Mouse (Mus musculus): ENCODE results near the gene Kctd17. TPM values are rescaled to one million over a fixed set of nuclear protein-coding genes. Genes with fewer than 3 reads are reported as not detected.
A peak's percentile ranks its signal among the peaks of the same experiment; 100 is the strongest.

Gene Kctd17
- 1 to 10 TPM; 5.1 to 5.5 TPM for polyA plus RNA-seq (2017; shearing (Covaris generic))

DNA sequence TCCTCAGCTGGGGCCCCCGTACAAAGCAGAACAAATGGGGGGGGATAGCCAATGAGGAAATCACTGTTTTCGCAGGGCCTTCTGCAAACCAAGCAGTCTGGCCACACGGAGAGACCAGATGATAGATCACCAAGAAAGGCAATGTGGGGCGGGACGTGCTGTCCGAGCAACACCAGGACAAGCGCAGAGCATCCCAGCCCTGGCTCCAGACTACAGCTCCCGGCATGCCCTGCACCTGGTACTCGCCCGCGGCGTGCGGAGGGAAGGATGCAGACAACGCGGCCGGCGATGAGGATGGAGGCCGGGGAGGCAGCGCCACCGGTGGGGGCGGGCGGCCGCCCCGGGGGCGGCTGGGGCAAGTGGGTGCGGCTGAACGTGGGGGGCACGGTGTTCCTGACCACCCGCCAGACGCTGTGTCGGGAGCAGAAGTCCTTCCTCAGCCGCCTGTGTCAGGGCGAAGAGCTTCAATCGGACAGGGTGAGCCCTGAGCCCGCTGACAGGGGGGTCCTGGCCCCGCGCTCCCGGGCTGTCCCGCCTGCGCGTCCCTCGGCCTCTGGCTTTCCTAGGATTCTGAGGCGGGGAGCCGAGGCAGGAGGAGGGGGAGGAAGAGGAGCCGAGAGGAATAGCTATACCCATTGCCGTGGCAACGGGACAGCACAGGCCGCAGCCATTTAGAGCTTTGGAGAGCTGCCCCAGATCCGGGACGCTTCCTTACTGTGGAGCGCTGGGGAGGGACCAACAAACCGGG lies at the start of gene Kctd17:
TSS of gene Kctd17 (plus strand) at position 174 of the 748 bp plus-strand sequence.
- peak; percentile 69 for ATAC-seq

DNA sequence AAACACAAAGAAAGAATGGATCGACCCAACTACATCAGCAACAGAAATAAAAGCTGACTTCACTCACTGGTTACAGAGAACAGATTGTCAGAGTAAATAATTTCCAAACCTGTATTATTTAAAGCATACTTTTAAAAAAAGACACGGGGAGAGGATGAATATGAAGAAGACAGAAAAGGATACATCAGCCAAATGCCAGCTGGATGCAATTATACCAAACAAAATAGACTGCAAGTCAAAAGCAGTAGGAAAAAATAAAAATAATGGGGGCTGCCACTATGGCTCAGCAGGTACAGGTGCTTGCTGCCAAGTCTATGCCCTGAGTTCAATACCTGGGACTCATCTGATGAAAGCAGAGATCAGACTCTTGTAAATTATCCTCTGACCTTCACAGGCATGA lies 48.2 kb upstream of the Kctd17 start:
- no peak for ATAC-seq

DNA sequence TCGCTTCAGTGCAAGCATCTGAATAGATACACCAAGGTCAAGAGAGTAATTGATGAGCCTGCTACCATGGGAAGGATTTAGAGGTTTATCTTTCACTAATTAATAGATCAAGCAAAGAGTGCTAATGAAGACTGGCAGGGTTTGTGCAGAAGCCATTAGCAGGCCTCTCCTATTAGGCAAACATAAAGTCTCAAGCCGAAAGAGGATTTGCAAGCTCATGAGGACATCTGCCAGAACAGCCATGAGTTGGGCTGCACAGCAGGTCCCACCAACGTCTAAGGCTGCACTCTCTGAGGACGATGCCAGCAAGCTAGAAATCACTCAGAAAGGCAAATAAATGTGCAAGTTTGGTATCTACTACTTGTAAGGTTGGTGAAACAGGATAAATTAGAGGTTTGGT lies 47.6 kb upstream of the Kctd17 start:
- ATAC-seq: no peak

DNA sequence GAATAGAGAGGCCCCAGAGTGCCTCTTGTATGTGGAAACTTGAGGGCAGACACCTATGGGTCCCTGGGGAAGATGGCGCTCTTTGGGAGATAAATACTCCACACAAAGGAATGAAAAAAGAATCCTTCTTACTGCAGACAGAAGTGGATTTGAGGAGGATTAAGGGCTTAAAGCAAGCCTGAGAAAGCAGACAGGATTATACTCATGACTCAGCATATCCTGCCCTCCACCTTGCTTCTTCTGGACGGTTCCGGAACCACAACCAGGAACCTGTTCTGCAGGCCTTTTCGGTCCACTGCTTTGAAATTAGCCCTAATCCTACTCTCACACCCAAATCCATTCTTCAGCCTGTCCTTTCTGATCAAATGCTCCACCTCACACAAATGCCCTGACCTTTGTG lies 46.2 kb upstream of the Kctd17 start:
- ATAC-seq: no peak

DNA sequence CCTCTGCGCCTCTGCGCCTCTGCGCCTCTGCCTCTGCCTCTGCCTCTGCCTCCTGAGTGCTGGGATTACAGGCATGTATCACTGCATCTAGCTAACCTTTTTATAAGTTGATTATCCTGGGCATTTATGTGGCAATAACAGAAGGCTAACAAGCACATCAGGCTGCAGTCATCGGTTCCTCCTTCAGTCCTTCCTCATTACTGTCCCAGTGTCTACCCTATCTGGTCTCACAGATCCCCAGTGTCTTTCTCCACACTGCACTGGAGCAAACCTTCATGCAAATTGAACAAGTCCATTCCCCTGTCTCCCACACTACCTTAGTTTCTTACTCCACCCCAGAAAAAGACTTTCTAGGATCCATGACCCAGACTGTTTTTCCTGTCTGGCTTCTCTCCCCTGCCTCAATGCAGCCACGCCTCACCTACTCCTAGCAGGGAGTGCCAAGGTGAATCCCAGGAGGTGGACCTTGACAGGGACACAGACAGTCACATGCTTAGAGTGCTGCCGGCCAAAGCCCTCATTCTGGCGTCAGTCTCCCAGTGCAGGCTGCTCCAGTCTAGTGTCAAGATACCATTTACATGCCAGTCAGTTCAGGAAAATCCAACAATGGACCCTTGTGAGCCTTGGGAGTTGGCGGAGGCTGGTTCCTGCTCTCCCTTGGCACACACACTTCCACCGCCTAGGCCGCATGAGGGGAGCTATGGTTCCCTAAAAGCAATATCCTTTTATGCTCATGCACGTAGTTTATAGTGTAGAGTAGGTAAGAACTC lies 44.7 kb upstream of the Kctd17 start:
- ATAC-seq: no peak

DNA sequence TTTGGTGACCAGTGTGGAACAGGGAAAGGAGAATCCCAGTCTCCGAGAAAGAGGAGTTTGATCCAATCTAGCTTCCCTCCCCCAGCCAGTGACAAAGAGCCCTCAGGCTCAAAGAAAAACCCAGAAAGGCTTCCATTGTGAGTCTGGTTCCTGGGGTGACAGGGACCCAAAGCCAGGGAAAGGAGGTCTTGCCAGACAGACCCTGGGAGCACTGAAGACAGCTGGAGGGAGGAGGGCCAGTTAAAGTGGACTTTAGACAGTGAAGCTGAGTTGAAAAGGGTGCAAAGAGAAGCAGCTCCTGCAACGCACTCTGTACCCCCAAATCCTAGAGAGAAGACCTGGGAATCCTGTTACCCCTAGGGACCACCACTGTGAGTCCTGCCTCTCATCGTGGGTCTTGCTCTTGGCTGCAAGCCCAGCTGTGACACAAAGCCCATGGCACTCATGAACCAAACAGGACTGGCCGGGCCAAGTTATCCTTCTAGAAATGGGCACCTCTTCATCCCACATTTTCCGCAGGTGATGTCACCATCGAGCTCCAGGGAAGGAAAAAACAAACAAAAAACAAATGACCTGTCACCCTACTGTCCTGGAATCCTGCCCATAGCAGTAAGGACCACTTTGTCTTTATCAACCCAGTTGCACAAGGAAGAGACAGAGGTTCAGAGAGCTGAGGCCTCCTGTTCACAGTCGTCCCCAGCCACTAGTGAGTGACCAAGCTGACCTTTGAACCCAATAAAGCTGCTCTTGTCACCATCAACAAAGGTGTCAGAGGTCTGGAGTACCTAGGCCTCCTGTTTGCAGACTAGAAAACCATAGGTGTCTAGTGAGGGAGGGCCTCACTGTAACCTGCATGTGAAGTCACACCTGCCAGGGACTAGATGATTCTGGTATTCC lies 43.9 kb upstream of the Kctd17 start:
- no peak for ATAC-seq

DNA sequence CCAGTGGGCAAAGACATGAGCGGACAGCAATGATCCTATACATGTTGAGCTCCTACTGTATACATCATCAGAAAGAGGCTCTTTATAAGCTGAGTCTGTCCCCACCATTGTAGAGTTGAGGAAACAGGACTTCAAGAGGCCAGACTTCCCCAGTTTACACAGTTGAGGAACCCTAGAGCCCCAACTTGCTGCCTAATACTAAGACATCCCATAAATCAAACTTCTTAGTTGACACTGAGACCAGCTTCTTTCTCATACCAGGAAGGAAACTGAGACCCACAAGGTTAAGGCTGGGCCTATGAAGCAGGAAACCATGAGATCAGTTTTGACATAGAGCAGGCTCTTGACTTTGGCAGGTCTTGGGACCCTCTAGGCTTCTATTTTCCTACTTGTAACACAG lies 42.8 kb upstream of the Kctd17 start:
- ATAC-seq: no peak

DNA sequence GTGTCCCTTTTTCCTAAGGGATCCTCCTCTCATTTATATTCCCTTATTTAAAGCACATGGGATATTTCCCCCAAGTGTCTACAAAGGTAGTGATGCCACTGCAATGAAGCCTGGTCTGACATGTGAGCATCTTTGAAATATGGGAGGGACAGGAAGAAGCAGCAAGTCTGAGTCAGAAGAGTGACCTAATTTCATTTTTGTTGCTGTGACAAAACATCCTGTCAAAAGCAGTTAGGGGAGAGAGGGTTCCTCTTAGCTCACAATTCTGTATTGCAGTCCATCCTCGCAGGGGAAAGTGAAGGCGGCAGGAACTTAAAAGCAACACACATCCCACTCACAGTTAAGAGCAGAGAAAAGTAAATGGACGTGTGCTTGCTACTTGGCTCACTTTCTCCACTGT lies 37.5 kb upstream of the Kctd17 start:
- peak; percentile 66 for ATAC-seq

DNA sequence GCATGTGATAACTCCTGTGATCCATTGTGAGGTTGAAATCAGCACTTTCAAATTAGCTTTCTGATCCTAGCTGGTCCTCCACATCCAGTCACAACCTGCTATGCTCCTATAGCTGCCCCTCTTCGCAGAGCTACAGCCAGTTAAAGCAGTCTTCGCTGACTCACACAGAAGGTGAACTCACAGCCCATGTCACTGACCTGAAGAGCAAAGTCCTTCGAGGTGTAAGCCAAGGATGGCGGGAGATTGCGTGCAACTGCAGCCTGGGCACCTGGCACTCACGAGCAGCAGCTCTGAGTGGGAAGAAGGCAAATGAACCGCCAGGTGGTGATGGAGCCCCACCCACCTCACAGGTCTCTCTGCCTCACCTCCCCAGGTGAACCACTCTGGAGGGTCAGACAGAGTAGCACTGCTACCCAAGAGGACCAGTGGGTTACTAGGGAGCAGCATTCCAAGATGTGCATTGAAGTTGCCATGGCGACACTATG lies 32.8 kb upstream of the Kctd17 start, which contains the start of gene Tex33:
TSS of gene Tex33 (minus strand) at position 435 of the 485 bp plus-strand sequence.
- no peak for ATAC-seq

DNA sequence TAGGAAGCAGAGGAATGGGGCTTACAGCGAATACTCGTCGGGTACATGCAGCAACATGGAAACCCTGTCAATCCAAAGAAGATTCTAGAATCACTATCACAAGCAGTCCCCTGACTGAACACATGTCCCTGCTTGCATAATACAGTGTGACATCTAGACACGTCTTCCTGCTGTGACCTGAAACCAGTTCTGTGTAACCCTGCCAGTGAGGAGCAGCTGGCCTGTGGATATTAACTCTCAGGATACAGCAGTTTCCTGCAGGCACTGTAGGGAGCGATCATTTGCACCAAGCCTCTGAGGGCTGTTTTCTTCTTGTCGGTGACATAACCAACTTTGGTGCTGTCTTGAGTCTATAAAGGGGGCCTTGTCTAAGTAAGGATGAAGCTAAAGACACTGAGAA lies 27.0 kb upstream of the Kctd17 start:
- no peak for ATAC-seq

DNA sequence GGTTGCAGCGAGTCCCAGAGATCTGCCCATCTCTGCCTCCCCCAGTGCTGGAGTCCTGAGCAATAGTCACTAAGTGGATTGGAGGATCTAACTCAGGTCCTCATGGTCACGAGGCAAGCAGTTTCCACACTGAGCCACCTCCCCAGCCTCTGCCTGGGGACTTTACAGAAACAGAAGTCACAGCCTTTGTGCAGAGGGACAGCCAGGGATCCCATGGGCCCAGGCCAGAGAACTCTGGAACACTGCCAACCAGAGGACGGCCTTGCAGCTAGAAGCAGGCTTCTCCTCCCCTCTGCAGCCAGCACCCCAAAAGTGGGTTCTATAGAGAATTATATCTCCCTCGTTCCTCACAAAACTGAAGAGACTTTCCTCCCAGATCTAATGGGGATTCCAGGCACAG lies 26.4 kb upstream of the Kctd17 start:
- no peak for ATAC-seq

DNA sequence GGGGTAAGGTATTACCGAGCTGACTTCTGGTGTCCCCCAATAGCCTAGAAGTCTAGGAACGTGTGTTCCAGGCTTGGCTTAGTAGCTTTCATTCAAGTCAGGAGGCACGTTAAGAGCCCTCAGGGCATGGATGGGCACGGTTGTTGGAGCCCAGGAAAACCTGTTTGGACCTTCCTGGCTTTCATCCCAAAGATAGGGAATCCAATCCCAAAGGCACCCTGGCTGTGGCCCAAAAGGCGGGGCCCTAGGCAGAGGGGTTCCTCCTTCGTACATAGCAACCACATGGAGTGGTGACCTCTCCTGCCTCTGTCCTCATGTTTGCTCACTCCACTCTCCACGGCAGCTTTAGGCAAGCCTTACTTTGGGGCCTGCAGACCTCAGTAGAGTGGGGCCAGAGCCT lies 25.9 kb upstream of the Kctd17 start:
- ATAC-seq: no peak

DNA sequence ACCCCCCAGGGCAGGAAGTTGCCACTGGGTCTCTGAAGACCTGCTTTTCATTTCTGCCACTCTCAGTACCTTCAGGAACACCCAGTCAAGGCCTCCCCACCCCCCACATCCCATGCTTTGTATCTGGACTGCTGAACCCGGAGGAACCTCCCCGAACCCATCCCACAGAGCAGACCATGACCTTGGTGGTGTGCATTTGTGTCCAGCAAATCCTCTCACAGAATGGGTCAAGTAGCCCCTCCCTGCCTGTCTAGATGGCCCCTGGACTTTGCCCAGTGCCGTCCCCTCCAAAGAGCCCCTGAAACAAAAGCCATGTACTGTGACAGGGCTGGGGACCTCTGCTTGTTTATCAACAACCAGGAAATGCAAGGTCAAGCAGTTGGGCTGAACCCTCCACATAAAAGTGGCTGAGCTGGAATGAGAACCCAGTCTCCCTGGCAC lies 25.0 kb upstream of the Kctd17 start:
- no peak for ATAC-seq

DNA sequence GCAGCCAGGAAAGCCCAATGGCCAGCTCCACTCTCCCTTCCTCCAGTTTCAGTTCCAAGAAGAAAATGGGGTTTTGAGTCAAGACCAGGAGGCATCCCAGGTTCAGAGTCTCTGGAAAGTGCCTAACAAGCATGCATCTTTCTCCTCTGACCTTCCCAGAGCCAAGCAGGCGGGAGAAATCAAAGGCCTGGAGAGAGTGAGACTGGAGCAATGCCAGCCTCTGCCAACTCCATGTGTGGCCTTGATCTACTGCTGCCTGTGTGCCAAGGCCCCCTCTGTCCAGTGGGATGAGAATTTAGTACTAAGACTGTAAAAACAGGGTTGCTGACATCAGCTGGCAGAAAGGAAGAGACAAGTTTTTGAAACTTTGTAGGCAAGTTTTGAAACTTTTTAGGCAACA lies 24.5 kb upstream of the Kctd17 start:
- ATAC-seq: no peak

DNA sequence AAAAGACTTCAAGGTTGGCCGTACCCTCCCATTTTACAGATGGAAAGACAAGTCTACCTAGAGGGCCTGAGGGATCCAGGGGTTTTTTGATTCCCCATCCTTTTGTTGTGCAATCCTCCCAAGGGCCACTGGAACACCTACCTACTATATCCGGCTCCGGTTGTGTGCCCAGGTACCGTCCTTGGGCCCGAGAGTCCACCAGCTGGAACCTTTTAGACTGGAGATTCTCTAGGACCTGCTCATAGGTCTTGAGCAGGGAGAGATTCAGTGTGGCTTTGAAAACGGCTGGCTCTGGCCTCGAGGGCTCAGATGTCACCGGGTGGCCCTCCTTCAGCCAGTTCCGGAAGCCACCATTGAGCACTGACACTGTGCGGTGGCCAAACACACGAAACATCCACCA lies 23.3 kb upstream of the Kctd17 start:
- ATAC-seq: no peak

DNA sequence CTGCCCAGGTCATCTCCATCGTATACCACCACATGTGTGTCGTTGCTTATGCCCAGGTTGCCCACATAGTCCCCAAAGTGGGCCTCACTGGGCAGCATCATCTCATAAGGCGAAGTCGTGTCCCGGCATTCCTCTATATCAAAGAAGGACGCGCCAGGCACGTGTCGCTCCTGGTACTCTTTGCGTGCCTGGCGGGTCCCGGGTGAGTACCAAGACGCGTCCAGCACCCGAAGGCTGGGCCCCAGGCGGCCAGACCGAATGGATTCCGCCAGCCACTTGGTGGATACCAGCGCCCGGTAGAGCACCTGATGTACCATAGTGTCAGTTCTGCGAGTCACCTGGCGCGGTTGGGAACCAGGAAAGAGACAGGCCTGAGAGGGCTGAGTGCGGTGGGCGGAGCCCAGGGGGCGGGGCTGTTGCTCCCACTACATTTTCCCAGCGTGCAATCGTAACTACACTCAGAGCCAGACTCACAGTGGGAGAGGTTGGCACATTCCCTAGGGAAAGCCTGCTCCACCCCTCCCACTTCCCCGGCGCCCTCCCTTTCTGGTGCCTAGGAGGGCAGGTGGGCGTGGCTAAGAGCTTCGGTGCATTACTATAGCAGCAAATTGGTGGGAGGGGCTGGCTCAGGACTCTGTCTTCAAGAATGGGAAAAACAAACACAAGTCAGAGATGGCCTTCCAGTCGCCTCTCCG lies 22.7 kb upstream of the Kctd17 start, which contains the start of gene Tst:
TSS of gene Tst (minus strand) at position 391 of the 695 bp plus-strand sequence.
- ATAC-seq: peak; percentile 39

DNA sequence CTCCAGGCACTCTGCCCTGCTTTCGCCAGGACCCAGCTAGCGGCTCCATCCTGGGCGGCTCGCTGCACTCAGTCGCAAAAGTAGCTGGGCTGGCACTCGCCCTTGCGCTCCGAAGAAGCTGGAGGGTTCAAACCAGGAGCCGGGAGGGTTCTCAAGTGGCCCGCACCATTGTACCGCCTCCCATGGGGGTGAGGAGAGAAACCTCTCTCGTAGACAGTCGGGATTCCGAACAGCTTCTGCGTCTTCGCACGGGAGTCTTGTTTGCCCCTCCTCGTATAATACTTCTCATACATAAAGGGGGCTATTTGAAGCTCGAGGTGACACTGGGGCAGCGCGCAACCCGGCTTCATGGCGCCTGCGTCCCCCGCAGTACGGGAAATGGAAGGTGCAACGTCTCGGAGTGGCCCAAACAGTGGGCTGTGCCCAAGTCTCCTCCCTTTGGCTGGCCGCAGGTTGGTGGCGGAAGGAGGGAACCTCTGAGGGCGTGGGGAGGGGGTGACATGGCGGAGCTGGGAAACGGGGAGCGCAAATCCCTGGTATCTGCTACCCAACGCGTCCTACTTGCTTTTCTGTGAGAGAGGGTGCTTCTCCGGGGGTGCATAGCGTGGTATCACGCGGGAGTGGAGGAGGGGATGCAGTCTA lies 21.9 kb upstream of the Kctd17 start, which contains the start of gene Mpst:
TSS of gene Mpst (plus strand) at position 124 of the 642 bp plus-strand sequence.
- peak; percentile 96 for ATAC-seq

DNA sequence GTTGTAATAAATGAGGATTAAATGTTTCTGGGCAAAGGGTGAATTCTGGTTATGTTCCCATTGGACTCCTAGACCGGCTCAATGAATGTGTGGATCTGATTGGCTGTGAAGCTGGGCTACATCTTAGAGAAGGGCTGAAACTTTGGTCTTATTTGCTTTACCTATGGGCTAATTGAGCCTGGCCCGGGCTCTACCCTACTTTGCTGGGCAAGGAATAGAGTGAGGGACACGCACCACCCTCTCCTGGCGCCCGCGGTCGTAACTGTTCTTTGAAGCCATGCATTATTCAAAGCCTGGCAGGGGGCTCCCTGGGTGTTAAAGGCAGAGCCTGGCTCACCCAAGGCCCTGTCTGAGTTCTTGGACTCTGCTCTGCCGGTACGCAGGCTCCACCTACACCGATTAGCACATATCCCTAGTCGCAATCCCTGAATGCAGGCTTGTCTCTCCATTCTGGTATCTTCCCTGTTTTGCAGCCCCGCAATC lies 18.8 kb upstream of the Kctd17 start:
- ATAC-seq: no peak

DNA sequence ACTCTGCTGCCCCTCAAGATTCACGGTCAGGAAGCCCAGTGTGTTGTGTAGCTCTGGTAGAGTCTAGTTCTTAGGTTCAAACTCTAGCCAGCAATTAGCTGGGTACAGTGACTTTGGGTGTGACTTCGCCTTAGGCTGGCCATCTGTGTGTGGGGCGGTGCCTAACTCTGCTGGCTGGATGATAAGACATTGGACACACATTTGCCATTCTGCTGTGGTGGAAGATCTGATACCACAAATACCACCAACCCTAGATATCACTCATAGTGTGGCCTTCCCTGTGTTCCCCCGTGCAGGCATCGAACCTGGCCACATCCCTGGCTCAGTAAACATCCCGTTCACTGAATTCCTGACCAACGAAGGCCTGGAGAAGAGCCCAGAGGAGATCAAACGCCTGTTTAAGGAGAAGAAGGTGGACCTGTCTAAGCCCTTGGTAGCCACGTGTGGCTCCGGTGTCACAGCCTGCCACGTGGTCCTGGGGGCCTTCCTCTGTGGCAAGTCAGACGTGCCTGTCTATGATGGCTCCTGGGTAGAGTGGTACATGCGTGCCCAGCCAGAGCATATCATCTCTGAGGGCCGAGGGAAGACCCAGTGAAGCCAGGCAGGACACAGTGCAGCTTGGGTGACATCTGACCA lies 15.2 kb upstream of the Kctd17 start:
- no peak for ATAC-seq

DNA sequence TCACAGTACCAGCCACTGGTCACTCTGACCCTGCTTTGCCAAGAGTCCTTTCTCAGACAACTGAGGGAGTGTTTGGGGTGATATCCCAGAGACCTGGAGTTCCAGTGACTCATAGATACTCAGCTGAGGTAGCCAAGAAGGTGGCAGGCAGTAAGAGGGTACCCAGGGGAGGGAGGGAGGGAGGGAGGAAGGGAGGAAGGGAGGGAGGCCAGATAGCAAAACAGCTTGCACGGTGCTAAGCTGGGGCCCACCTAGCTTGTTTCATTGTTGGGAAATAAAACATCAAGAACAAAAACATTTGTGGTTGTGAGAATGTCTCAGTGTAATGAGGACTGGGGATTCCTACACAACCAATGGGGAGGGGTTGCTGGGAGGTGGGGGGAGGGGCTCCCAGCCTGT lies 14.6 kb upstream of the Kctd17 start:
- no peak for ATAC-seq

DNA sequence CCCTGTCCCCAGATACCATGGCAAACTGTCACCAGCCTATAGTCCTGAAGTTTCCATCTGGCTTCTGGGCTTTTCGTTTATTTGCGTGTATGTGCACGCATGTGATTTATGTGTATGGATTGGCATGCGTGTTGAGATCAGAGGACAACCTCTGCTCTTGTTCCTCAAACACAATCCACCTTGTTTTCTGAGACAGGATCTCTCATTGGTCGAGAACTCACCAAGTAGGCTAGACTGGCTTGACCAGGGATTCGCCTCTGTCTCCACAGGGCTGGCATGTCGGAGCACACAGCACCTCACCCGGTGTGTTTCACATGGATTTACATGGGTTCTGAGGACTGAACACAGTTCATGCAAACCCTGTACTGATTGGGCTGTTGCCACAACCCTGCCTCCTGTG lies 14.2 kb upstream of the Kctd17 start:
- no peak for ATAC-seq
